Mouse (Mus musculus) cerebellum, adult 9-11 months (tissue): ENCODE data around the gene Zyg11a.
"Not testable (repeated sequence)": the region's sequence is repeated elsewhere in the genome, so short reads cannot be mapped to it uniquely, and the experiment has no call there.

Source experiments
- DNase-seq: peaks from one replicate; pipeline ENCODE4 v3.0.0; 2022

The Zyg11a gene

GRCm38 (mm10) chr4:108143778-108144177, 74.1 kb downstream of the Zyg11a start:
- DNase-seq, result no peak

GRCm38 (mm10) chr4:108143178-108143577, 74.7 kb downstream of the Zyg11a start:
- not testable (repeated sequence) for DNase-seq

GRCm38 (mm10) chr4:108136938-108137337, 80.9 kb downstream of the Zyg11a start:
- no peak for DNase-seq
